Mouse (Mus musculus): ENCODE data around the gene Shisa6. TPM values are rescaled to one million over a fixed set of nuclear protein-coding genes. Genes with fewer than 3 reads are reported as not detected.

Shisa6 gene
- not detected for polyA plus RNA-seq (2017; shearing (Covaris generic))

GRCm38 (mm10) chr11:66525371-66526045 lies at the start of gene Shisa6:
TSS of gene Shisa6 (minus strand) at chr11:66525964.

GRCm38 (mm10) chr11:66167801-66168651 lies 357.7 kb downstream of the Shisa6 start, which contains the start of gene Dnah9:
TSS of gene Dnah9 (minus strand) at chr11:66168551.

